Mouse (Mus musculus): ENCODE results near the gene Rbl1. TPM values are rescaled to one million over a fixed set of nuclear protein-coding genes. Genes with fewer than 3 reads are reported as not detected.

Gene Rbl1
- total RNA-seq, 4 experiments from 2014 or later = 2.1 to 3.3 (median 2.6) TPM

DNA sequence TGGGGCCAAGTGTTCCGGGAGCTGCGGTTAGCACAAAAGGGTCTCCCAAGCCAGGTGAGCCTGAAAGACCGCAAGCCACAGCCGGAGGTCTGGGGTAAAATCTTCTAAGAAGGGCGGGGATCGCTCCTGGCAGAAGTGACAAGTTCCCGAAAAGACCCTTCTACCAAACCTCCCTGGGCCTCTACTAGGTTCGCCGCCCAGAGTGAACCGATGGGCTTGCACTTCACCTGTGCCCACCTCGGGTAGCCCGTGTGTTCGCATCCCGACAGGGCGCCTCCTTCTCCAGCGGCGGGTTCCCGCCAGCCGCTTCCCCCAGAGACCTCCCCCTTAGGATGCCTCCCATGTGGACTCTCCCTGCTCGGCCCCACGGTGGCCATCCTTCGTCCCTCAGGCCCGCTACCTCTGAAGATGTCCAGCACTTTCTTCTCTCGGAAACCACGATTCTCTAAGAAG lies 69.8 kb downstream of the Rbl1 start:
- DNase-seq (ENCODE audit: low spot score in 2 of 2) = no peak

DNA sequence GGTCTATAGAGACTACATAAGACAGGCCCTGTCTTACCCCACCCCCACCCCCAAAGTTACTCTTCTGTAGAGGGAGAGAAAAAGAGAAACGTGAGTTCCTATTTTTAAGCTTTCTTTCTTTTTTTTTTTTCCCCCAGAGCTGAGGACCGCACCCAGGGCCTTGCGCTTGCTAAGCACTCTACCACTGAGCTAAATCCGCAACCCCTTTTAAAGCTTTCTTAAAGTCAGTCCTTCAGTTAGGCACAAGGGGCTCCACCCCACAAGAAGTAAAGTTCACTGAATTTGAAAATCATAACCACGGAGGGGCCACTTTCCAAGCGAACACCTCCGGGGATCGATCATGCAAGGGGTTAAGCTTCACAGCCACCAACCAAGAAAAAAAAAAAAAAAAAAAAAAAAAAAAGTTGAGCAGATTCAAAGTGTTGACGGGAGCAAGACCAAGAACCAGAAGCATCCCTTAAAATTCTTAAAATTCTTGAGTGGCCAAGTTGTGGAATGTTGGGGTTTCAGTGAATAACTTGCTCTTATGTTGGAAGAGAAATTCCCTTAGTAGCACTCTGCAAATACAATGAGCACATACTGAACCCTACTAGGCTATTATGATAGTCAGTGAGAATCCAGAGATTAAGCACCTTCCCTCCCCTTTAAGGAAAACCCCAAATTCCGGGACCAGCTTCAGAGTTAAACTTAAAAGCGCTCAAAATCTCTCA lies 70.4 kb downstream of the Rbl1 start:
- DNase-seq (ENCODE audit: low spot score in 2 of 2) = no peak

DNA sequence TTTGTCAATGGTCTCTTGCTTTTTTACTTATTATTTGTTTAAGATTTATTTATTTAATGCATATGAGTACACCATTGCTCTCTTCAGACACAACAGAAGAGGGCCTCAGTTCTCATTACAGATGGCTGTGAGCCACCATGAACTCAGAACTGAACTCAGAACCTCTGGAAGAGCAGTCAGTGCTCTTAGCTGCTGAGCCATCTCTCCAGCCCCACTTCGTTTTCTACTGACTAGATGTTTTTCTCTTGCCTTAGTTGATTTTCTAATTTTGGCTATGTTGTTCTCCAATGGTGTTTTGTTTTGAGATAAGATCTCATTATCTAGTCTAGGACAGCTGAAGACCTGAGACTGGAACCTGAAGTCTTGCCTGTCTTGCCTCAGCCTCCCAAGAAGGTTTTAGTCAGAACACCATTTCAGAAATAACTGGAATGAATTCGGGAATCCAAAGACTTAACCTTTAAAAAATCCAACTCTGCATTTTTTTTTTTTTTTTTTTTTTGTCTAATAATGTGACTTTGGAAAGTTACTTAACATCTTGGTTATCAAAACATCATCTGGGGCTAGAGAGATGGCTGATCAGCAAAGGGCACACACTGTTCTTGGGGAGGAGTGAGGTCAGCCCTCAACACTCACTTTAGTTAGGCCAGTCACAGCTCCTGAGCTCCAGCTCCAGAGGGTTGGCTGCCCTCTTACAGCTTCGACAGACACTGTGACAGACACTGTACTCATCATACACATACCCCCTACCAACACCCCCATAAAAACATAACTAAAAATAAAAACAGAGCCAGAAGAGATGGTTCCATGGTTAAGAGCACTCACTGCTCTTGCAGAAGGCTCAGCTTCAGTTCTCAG lies 71.4 kb downstream of the Rbl1 start:
- DNase-seq (ENCODE audit: low spot score in 2 of 2) = no peak

DNA sequence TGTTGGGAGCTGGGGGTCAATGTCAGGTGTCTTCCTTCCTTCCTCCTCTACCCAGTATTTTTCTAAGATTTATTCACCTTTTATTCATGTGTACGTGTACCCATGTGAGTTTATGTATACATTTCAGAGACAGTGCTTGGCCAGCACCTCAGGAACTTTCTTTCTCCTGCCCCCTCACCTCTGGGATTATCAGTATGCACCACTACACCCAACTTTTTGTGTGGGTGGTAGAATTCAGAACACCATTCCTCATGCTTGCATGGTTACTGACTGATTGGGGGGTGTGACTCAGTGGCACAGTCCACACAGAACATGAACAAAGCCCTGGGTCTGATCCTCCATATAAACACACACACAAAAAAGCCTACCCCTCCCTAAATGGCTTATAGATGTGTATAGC lies 72.2 kb downstream of the Rbl1 start:
- DNase-seq (ENCODE audit: low spot score in 2 of 2) = no peak

DNA sequence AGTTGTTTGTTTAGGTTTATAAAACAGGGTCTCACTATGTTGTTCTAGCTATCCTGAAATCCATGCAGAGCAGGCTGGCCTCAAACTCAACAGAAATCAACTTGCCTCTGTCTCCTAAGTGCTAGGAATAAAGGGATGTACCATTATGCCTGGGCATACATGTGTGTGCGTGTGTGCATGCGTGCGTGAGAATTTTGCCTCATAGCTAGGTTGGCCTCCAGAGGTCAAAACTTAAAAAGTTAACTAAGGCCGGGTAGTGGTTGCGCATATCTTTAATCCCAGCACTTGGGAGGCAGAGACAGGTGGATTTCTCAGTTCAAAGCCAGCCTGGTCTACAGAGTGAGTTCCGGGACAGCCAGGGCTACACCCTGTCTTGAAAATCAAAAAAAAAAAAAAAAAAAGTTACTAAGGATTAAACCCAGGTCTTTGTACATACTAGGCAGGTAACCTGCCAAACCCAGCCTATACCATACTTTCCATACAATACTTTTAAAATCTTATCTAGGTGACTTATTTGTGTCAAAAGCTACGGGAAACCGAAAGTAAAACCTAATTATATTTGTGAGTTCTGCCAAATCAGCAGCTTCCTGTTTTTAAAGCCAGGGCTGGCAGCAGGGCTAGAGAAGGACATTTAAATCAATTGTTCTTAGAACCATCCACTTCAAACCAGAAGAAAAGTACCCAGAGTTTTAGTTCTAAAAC lies 73.4 kb downstream of the Rbl1 start:
- no peak for DNase-seq (ENCODE audit: low spot score in 2 of 2)

DNA sequence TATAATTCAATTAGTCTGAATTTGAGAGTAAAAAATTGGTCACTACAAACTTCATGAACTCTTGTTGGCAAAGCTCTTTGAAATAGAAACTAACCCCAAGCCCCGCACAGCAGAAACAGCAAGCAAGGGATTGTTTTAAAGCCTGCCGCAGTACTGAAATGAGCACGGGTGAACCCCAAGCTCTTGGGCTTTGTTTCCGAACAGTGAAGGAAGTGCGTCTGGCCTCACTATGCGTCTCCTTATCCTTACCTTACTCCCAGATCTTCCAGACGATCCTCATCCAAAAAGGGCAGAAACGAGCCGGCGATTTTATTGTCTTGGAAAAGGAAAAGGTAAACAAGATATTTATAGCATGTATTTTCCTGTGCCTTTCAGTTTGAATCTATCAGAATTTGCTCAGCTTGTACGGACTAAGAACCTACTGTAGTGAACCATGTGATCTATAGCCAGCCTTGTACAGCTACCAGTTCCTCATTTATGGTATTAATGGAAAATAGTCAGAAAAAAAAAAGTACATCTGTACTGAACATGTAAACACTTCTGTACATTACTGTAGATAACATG lies 74.7 kb downstream of the Rbl1 start:
- DNase-seq (ENCODE audit: low spot score in 2 of 2) = no peak

DNA sequence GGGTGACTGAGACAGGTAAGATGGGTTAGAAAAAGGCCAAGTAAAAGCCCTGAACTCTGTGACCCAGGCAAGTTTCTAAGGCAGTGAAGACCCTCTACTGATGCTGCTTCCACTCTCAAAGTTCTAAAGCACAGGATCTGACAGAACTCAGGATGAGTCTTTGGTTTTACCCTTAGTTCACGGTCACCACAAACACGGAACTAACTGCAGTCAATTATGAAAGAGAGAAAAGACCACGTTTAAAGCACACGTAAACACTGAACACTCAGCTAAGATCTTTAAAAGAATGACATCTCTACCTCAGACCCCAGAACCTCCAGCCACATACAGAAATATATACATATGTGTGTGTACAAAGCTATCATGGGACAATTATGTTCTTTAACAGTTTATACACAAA lies 75.2 kb downstream of the Rbl1 start:
- no peak for DNase-seq (ENCODE audit: low spot score in 2 of 2)

DNA sequence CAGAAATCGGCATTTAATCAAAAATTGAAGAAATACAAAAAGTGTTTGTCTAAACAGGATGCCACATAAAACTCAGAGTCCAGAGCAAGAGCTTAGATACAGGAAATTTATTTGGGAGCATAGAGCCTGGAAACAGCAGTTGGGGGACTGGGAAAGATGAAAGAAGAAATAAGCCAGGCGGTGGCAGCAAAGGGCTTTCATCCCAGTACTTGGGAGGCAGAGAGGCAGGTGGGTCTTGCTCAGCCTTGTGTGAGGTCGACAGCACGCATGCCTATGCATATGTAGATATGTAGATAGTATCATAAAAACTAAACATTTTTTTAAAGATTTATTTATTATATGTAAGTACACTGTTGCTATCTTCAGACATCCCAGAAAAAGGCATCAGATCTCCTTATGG lies 76.3 kb downstream of the Rbl1 start:
- DNase-seq (ENCODE audit: low spot score in 2 of 2) = no peak

DNA sequence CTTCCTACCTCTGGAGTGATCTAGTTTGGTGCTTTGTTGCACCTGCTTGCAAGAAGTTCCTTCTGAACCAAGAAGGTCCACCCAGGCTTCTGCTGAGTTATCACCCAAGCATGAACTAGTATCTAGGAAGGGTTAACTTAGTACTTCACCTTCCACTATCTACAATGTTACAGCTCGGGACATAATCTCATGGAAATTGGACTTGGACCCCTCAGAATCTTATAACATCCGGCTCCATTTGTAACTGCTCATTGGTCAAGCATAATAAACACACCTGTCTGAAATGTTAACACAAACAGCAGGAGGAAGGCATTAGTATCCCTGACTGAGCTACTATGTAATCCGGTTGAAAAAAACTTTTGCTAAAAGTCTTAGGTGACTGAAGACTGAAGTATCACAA lies 77.0 kb downstream of the Rbl1 start:
- no peak for DNase-seq (ENCODE audit: low spot score in 2 of 2)

DNA sequence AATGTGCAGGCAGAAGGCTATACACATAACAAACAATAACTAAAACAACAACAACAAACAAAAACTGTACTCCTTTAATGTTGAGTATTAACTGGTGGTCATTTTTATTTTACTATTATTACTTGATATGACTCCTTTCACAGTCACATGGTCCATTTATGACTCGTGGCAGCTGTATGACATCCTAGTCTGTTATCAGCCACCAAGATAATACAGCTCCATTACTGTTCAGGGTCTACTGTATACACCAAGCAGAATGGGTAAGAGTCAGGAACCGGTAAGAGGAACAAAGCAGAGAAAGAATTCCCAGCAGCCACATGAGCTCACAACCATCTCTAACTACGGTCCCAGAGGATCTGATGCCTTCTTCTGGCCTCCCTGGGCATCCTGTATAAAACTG lies 79.1 kb downstream of the Rbl1 start:
- no peak for DNase-seq (ENCODE audit: low spot score in 2 of 2)

DNA sequence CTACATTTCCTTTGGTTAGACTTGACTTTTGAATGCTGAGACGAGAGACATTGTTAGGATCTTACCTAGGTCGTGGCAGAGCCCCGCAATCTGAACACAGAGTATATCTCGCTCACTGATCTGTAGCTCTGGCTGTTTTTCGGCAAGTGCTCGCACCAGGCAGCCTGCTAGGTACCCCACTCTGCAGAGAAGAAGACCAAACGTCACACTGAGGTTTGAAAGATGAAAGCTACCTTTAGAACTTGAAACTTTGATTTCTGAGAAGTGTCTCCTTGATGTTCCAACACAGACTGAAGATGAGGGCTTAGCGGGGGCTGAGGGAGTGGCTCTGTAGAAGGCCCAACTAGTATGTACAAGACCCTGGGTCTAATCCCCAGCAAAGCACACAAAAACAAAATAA lies 82.6 kb downstream of the Rbl1 start:
- DNase-seq (ENCODE audit: low spot score in 2 of 2) = no peak

DNA sequence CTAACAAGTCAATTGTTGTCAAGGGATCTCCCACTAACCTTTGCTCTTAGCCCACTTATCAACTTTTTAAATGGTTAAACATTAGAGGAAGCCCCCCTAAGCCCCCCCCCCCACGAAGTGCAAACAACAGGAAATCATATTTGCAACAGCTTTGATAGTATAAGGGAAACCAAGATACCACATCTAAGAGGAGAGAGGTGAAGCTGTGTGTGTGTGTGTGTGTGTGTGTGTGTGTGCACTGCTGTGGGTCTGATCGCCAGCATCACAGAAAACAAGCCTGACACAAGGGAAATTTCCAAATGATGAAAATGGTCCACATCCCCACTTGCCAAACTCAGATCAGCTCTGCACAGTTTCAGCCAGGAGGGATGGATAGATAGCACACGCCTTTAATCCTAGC lies 85.3 kb downstream of the Rbl1 start:
- no peak for DNase-seq (ENCODE audit: low spot score in 2 of 2)

DNA sequence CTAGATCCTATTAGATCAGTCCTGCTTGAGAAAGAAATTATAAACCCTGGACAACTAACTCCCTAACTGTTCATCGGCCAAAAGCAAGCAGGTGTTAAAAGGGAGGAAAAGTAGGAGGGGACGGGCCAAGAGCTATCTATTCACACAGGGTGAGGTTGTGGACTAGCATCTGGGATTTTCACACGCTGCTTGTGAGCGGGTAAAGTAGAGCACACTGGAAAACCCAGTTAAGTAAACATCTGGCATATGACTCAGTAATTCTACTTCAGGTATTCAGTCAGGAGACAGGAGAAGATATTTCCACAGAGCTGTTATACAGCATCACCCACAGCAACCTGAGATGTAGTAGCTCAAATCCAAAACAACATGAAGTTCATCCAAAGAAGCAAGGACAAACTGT lies 85.8 kb downstream of the Rbl1 start:
- DNase-seq (ENCODE audit: low spot score in 2 of 2) = no peak

DNA sequence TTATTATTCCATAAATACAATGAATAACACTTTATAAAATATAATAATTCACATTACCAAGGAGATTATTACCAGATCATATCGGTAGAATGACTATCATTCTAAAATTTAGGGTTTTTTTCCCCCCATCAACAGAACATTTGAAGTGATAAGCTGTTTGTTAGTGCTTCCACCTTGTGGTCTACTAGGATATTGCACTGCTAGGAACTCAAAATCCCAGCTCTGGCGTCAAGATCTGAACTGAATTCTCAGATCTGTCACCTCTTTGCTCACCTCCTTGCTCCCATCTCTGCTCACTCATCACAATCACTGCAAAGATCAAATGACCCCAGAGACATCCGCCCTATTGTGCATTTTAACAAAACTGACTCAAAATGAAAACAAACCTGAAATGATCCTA lies 87.4 kb downstream of the Rbl1 start:
- DNase-seq (ENCODE audit: low spot score in 2 of 2) = no peak

DNA sequence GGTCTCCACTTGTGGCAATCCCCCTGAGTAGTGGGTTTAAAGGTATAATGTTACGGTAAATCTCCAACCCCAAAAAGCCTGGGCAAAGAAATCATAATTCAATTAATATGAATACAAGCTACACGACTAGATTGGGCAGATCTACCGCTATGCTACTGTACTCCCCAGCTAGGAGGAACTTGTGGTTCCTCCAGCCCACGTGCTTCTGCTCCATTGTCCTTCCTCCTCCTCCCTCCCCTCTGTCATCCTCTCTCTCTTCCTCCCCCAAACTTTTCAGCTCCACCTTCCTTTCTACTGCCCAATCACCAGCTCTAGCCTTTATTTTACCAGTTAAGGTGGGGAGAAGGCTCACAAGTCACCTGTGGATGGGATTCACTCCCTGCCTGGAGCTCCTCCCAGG lies 96.1 kb downstream of the Rbl1 start:
- DNase-seq (ENCODE audit: low spot score in 2 of 2) = no peak

DNA sequence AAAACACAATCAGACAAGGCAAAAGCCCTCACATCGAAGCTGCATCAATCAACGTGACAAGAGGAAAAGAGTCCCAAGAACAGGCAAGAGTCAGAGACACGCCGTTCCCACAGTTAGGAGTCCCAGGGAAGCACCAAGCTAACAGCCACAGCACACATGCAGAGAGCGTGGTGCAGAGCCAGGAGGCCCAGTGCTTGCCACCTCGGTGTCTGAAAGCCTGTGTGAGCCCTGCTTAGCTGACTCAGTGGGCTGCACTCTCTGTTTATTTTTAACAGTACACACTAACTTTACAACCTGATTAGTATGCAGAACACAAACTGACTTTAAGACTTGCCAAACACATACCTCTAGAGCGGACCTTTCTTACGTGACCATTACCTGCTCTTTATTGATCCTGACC lies 99.9 kb downstream of the Rbl1 start:
- DNase-seq (ENCODE audit: low spot score in 2 of 2) = no peak

DNA sequence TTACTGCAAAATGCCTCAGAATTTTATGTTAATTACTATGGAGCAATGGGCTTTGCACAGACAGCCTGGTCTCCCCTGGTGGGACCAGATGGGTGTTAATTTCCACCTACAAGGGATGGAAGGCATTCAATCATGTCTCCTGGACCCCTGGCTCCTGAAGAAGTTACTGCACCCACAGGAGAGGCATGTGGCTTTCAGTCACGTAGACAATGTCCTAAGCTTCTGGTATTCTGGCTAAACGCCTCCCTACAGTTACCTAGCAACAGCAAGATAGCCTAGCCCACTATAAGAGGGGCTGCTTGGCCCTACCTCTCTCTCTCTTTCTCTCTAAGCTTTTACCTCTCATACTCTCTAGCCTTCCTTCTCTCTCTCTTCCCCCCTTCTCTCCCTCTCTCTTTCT lies 102.1 kb downstream of the Rbl1 start:
- DNase-seq (ENCODE audit: low spot score in 2 of 2) = no peak

DNA sequence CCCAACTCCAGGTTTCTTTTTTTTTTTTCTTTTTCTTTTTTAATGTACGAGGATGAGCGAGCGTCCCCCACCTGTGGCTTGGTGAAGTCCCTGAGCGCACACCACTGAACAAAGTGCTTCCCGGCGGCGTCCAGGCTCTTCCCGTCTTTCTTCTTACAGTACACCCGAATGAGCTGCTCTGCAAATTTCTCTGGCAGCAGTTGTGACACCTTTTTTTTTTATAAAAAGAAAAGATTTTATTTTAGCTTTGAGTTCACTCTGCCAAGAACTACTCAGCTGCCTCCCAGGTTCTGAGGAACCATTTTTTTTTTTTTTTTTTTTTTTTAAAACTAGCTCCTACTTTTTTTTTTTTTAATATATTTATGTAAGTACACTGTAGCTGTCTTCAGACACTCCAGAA lies 102.7 kb downstream of the Rbl1 start:
- DNase-seq (ENCODE audit: low spot score in 2 of 2) = no peak

DNA sequence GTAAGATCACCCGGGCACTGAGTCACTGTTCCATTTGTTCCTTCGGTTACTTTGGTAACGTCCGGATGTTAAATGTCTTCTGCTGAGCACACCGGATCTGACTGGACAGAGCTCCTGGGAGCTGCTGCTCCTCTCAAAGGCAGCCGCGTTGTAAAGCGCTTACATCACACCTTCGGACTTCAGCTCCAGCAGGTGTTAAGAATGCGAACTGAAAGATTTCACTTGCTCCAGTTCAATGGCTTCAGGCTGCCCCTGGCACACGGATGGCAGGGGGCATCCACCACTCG lies 104.1 kb downstream of the Rbl1 start:
- no peak for DNase-seq (ENCODE audit: low spot score in 2 of 2)

DNA sequence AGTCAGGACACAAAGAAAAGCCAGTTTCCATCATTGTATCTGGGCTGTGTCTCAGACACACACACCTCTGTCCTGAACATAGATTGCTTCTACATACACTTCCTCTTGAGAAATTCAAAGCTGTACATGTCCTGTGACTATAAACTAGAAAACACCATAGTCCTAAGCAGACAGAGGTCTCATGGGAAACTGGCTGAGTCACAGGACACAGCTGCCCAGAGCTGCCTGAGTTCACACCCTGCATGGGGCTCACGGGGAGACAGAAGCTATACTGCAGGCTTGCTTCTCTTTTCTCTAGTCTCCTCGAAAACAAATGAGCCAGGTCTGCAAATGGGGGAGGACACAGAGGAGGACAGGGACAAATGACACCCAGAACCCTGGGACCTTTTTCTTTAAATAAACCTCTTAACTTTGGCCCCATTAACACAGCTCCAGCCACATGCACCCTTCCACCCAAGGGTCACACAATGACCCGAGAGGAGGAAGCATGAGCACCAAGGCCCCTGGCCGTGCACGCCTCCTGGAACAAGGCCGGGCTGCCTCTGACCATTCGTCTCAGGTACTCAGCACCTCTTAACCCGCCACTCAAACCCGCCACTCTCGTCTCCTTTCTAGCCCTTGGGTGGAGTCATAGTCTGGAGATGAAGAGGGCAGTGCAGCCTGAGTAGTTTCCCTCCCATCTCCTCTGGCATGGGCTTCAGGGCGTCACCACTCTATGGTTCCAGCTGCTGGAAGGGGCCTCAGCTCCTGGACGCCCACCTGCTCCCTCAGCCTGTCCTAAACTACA lies 104.6 kb downstream of the Rbl1 start:
- no peak for DNase-seq (ENCODE audit: low spot score in 2 of 2)

Data from gastrocnemius, adult 8-10 months (tissue).